Mouse (Mus musculus) embryonic stem cell, embryonic (primary cell): Measurements from ENCODE around the gene Gm49395.

Experiments used
- CTCF ChIA-PET, 4 experiments: fragments of 300-600 bp in 2 of 4; fragments of 350-600 bp in 2 of 4; sonication (Branson Sonifier 250); formaldehyde crosslinking; loops; one replicate each; lab custom pipeline; 2022; ENCODE audit warnings: inconsistent platforms in 2 of 4; lab: Charles Lee
- POLR2A ChIA-PET, 4 experiments: fragments of 300-600 bp in 2 of 4; fragments of 350-600 bp in 2 of 4; sonication (Branson Sonifier 250); formaldehyde crosslinking; loops; one replicate each; lab custom pipeline; 2022; ENCODE audit warnings: antibody characterized with exemption in 4 of 4, inconsistent platforms in 1 of 4; lab: Charles Lee

Gm49395 gene

GRCm38 (mm10) chr13:115077346-115078134 lies 24.2 kb downstream of the Gm49395 start:
- CTCF ChIA-PET, result no interaction called here
- POLR2A ChIA-PET, result interaction anchor here in 2 of 4 experiments (1.0 to 1.1 kb wide), 3 partner anchors 9 to 12 kb away, joined by 3 to 5 read pairs (median 4); partner anchors contain the start of gene Pelo (in 2 of the 2)

GRCm38 (mm10) chr13:115072386-115072785 lies 29.3 kb downstream of the Gm49395 start:
- ChIA-PET POLR2A (no interaction called here), CTCF (interaction anchor here in 1 of 4 experiments (0.7 kb wide), 1 partner anchor 933 kb away, joined by 3 read pairs; no protein-coding TSS in a partner anchor)

- ChIA-PET CTCF (no interaction called here), POLR2A (interaction anchor here in 1 of 4 experiments (0.6 kb wide), 1 partner anchor 1925 kb away, joined by 3 read pairs; no protein-coding TSS in a partner anchor)
These were observed 30.3 kb downstream of the Gm49395 start for GRCm38 (mm10) chr13:115071431-115071830.

- POLR2A ChIA-PET, result no interaction called here
These were observed 33.8 kb downstream of the Gm49395 start for GRCm38 (mm10) chr13:115067968-115068330.

GRCm38 (mm10) chr13:115067324-115067967 lies 34.3 kb downstream of the Gm49395 start:
- CTCF ChIA-PET, result no interaction called here
- POLR2A ChIA-PET, result no interaction called here

More at GRCm38 (mm10) chr13:115067968-115068330, 33.8 kb downstream of the Gm49395 start:
- CTCF ChIA-PET, result no interaction called here

- CTCF ChIA-PET, result no interaction called here
- POLR2A ChIA-PET, result no interaction called here
These were observed 44.2 kb downstream of the Gm49395 start for GRCm38 (mm10) chr13:115057555-115057954.

- CTCF ChIA-PET, result no interaction called here
- POLR2A ChIA-PET, result no interaction called here
These were observed 46.9 kb downstream of the Gm49395 start for GRCm38 (mm10) chr13:115054783-115055182.

- POLR2A ChIA-PET, result no interaction called here
- CTCF ChIA-PET, result no interaction called here
These were observed 49.2 kb downstream of the Gm49395 start for GRCm38 (mm10) chr13:115052568-115052967.

- ChIA-PET CTCF (no interaction called here), POLR2A (no interaction called here)
These were observed 50.8 kb downstream of the Gm49395 start for GRCm38 (mm10) chr13:115050660-115051559.

- ChIA-PET CTCF (no interaction called here), POLR2A (no interaction called here)
These were observed 59.1 kb downstream of the Gm49395 start for GRCm38 (mm10) chr13:115042652-115043051.

- ChIA-PET CTCF (no interaction called here), POLR2A (no interaction called here)
These were observed 64.4 kb downstream of the Gm49395 start for GRCm38 (mm10) chr13:115037304-115037703.

GRCm38 (mm10) chr13:115035387-115035786 lies 66.3 kb downstream of the Gm49395 start:
- ChIA-PET CTCF (no interaction called here), POLR2A (no interaction called here)

- ChIA-PET POLR2A (interaction anchor here in 1 of 4 experiments (0.7 kb wide), 1 partner anchor 57 kb away, joined by 3 read pairs; no protein-coding TSS in a partner anchor), CTCF (no interaction called here)
These were observed 68.6 kb downstream of the Gm49395 start for GRCm38 (mm10) chr13:115033135-115033534.

GRCm38 (mm10) chr13:115031177-115032000 lies 70.3 kb downstream of the Gm49395 start:
- ChIA-PET POLR2A (no interaction called here), CTCF (no interaction called here)

GRCm38 (mm10) chr13:115025394-115025793 lies 76.3 kb downstream of the Gm49395 start:
- POLR2A ChIA-PET, result no interaction called here

GRCm38 (mm10) chr13:115022117-115022787 lies 79.5 kb downstream of the Gm49395 start:
- ChIA-PET CTCF (no interaction called here), POLR2A (no interaction called here)

More at GRCm38 (mm10) chr13:115025394-115025793, 76.3 kb downstream of the Gm49395 start:
- CTCF ChIA-PET, result no interaction called here

- CTCF ChIA-PET, result no interaction called here
- POLR2A ChIA-PET, result no interaction called here
These were observed 80.3 kb downstream of the Gm49395 start for GRCm38 (mm10) chr13:115021411-115021810.

GRCm38 (mm10) chr13:115020727-115021126 lies 81.0 kb downstream of the Gm49395 start:
- ChIA-PET CTCF (no interaction called here), POLR2A (no interaction called here)
